Mouse (Mus musculus): ENCODE data around the gene Sec23b.
"Not testable (repeated sequence)": the region's sequence is repeated elsewhere in the genome, so short reads cannot be mapped to it uniquely, and the experiment has no call there.

Gene Sec23b

DNA sequence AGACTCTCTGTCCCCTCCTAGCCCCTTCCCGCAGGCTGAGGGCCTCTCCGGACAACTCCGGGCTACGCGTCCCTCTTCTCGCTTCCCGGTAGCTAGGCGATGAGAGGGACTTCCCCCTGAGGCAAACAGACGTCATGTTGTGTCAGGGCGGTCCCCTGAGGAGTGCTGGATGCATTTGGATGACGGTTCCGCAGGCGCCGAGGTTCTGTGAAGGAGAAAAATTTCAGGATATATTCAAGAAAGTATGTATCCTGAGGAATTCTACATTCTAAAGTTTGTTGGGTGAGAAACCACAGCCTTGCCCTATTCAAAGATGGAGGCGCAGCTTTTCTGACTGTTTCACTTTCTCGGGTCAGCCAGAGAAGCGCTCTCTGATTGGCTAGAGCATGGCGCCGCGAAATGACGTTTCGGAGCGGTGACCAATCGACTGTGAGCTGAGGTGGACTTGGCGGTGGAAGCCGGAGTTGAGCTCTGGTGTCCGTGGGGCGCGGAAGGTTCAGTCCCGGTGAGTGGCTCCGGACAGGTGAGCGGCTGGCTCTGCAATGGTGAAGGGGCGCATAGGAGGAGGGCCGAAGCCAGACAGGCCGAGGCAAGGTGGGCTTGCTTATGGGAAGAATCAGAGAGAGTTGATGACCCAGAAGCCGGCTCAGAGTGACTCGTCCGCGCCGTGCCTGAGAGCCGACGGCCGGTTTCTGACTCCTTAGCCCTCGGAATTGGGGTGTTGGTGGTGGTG lies at the start of gene Sec23b:
Gene Sec23b (plus strand): TSS at position 410 of the 733 bp plus-strand sequence.
- peak; percentile 99 for DNase-seq (ENCODE audit: low spot score)

GRCm38 (mm10) chr2:144514619-144515018 lies 41.4 kb upstream of the Sec23b start:
- no peak for DNase-seq (ENCODE audit: low spot score)

DNA sequence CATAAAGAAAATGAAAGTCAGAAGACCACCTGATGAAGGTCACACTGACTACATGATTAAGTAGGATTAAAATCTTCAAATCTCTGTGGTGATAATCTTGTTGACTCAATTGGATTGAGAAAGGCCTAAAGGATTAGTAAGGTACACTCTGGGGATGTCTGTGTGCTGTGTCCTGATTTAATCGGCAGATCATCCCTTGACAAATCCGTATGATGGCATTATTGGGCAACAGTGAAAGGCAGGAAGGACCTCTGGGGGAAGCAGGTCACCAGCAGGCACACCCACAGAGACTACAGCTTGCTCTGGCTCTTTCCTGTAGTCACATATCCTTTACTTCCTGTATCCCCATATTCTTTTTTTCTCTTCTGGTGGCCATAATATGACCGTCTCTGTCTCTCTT lies 36.3 kb upstream of the Sec23b start:
- DNase-seq (ENCODE audit: low spot score), result no peak

DNA sequence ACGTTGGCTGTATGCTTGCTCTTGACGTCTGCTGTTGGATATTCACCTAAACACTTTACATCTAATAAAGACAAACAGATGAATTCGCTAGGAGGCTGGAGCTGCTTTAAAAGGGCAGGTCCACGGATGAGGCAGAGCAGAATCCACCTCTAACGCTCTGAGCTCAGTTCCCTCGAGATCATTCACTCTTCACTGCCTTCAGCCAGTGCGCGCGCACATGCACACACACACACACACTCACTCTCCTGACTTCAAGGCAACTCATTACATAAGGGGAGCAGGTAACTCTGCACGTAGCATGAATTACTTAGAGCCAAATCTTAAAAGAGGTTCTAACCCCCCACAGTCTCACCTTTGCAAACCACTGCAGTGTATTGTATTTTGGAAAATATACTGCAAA lies 30.2 kb upstream of the Sec23b start:
- no peak for DNase-seq (ENCODE audit: low spot score)

DNA sequence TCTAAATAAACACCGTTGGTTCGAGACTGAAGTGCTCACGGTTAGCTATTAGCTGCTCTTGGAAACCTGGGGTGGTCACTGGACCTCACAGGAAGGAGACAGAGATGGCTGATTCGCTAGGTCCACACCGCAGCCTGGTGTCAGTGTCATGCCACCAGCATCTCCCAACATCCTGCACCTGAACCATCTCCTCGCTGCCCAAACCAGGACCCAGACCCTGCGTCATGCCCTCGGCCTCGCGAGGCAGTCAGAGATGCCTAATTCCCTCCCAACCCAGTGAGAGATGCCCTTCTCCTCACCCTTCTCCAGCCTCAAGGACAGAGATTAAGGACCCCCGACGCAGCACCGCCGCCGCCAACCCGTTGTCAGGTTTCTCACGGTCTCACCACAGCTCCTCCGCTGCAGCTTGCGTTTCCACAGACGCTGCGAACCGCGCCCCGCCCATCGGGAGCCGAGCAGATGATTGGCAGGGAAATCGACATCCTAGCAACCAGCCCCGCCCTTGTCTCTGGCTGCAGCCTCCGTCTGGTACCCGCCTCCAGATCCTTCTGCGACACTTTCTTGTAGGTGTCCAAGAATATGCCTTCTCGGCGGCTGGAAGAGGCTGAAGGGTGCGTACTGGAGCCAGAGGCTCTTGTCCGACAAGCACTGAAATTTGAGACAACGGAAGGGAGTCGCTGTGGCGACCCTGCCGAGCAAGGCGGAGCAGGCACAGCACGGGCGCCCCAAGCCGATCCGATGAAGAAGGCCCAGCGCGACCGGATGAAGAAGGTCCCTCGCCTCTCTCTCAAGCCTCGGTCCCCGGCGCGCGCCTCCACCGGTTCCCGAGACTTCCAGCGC lies 28.8 kb upstream of the Sec23b start, which contains the start of the genes Dzank1 and Polr3f:
Gene Dzank1 (minus strand): TSS at position 434 of the 840 bp plus-strand sequence.
Gene Polr3f (plus strand): TSS at position 738 of the 840 bp plus-strand sequence.
- peak; percentile 98 for DNase-seq (ENCODE audit: low spot score)

- no peak for DNase-seq (ENCODE audit: low spot score)
Measured at GRCm38 (mm10) chr2:144527821-144528174, 28.2 kb upstream of the Sec23b start.

DNA sequence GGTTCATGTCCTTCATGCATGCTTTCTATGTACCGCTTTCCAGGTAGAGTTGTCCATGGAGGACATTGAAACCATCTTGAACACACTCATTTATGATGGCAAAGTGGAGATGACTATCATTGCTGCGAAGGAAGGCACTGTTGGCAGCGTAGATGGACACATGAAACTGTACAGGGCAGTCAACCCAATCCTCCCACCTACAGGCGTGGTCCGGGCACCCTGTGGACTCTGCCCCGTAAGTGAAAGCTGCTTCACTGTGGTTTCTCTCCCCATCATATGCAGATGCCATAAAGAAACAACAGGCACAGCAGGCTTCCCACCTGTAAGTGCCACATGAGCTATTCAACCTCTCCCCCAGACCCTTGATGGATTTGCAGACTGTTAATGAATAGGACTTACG lies 18.9 kb upstream of the Sec23b start:
- no peak for DNase-seq (ENCODE audit: low spot score)

GRCm38 (mm10) chr2:144541246-144541645 lies 14.8 kb upstream of the Sec23b start:
- DNase-seq (ENCODE audit: low spot score), result peak; percentile 21

- DNase-seq (ENCODE audit: low spot score), result no peak
Measured at GRCm38 (mm10) chr2:144543670-144544069, 12.4 kb upstream of the Sec23b start.

GRCm38 (mm10) chr2:144544630-144545029 lies 11.4 kb upstream of the Sec23b start:
- no peak for DNase-seq (ENCODE audit: low spot score)

GRCm38 (mm10) chr2:144545061-144545460 lies 11.0 kb upstream of the Sec23b start:
- DNase-seq (ENCODE audit: low spot score), result no peak

GRCm38 (mm10) chr2:144545481-144545880 lies 10.5 kb upstream of the Sec23b start:
- DNase-seq (ENCODE audit: low spot score), result no peak

DNA sequence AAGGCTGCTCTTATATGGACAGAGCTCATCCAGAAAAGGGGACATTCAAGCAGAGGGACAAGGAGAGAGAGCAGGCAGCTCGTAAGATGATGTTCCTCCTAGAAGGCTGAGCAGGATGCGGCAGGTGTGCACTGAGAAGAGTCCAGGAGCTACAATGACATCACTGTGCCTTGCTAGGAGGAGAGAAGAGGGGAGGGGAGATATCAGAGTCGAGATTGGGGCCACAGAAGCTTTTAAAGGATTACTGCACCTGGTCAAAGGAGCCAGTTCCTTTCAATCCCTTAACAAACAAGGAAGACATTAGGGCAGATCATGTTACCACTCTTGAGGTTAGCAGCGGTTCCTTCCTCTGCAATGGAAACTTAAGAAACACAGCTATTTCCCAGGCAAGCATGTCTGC lies 8.5 kb upstream of the Sec23b start:
- DNase-seq (ENCODE audit: low spot score), result no peak

GRCm38 (mm10) chr2:144550529-144550928 lies 5.5 kb upstream of the Sec23b start, which contains the start of gene Rbbp9:
TSS of gene Rbbp9 (minus strand) at chr2:144550869.
- peak; percentile 92 for DNase-seq (ENCODE audit: low spot score)

- no peak for DNase-seq (ENCODE audit: low spot score)
Measured at GRCm38 (mm10) chr2:144553905-144554304, 2.1 kb upstream of the Sec23b start.

DNA sequence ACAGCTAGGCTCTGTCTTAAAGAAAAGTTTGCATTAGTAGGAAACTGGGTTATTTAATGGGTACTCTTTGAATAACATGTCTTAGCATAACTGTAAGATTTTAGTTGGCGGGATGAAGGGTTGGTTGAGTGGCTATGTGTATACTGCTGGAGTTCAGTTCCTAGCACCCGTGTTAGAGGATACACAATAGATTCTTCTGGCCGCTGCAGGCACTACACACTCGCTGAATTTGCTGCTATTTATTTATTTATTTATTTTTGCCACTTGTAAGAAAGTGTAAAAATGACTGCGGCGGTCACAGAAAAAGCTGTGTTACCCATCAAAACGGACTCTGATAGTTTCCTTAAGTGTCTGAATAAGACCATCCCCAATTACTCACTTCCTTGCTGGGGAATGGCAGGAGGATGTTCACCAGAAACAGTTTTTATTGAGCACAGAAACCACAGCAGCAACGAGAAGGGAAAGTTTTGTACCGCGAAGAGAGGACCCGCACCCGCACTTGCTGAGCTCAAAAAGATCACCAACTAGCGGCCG lies 676 bp upstream of the Sec23b start:
- DNase-seq (ENCODE audit: low spot score), result peak; percentile 22

DNA sequence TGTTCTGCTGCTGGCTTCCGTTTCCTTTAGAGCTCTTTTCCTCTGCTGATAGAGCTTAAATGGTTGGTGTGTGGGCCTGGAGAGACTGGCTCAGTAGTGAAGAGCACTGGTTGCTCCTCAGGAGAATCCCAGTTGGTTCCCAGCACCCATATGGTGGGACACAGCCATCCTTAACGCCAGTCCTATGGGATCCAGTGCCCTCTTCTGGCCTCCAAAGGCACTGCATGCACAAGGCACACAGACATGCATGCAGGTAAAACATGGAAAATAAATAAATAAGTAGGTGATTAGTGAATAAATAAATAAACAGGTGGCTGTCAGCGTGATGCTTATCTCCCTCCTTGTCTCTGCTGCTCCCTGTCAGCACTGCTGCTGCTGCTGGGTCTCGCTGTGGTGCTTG lies 32.7 kb downstream of the Sec23b start:
- no peak for DNase-seq (ENCODE audit: low spot score)

DNA sequence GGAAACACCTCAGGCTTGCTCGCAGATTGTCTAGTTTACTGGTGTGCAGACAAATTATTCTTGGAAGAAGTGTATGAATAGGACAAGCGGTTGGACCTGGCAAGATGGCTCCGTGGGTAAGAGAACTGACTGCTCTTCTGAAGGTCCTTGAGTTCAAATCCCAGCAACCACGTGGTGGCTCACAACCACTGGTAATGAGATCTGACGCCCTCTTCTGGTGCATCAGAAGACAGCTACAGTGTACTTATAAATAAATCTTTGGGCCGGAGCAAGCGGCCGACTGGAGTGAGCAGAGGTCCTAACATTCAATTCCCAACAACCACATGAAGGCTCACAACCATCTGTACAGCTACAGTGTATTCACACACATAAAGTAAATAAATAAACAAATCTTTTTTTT lies 37.0 kb downstream of the Sec23b start:
- DNase-seq (ENCODE audit: low spot score), result not testable (repeated sequence)

DNA sequence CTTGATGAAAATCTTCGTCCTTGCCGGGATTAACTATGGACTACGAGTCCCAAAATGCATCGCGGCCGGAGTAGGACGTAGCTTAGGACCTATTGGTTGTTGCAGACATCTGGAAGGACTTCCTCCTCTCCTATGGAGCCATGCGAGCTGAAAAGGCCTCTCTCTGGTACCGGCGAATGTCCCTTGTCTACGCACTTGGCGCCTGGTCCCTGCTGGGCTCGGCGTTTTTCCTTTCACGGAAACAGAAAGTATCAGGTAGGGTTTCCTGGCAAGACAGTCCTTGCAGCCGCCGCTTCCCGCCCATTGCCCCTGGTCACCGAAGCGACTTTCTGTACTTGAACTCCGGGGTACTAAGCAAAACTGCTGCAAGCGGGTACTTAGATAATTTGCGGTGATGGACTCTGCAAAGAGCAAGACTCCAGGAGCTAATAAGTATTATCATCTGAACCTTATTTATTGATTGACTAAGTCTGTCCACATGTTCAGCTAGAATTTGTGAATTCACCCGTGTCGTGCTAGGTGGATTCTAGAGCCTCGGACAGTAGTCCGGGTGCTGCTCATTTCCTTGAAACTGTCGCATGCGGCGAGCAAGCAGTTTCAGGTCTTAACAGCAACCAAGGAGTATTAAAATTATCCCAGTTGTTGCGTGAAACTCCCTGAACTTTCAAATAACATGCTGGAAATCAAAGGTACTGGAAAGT lies 38.1 kb downstream of the Sec23b start, which contains the start of gene Smim26:
Gene Smim26 (plus strand): TSS at position 104 of the 701 bp plus-strand sequence.
- peak; percentile 94 for DNase-seq (ENCODE audit: low spot score)

DNA sequence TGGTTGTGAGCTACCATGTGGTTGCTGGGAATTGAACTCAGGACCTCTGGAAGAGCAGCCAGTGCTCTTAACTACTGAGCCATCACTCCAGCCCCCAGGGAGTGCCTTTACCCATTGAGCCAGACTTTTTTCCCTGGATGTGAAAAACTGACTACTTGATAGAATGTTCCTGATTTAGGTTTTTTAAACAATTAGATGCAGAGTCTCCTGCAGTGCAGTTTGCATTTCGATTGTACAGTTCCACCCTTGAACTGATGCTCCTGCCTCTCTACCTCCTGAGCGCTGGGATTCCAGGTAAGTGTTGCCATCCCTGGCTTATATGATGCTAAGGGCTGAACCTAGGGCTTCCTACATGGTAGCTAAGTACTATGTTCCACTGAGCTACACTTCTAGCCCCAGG lies 42.0 kb downstream of the Sec23b start:
- DNase-seq (ENCODE audit: low spot score), result no peak

DNA sequence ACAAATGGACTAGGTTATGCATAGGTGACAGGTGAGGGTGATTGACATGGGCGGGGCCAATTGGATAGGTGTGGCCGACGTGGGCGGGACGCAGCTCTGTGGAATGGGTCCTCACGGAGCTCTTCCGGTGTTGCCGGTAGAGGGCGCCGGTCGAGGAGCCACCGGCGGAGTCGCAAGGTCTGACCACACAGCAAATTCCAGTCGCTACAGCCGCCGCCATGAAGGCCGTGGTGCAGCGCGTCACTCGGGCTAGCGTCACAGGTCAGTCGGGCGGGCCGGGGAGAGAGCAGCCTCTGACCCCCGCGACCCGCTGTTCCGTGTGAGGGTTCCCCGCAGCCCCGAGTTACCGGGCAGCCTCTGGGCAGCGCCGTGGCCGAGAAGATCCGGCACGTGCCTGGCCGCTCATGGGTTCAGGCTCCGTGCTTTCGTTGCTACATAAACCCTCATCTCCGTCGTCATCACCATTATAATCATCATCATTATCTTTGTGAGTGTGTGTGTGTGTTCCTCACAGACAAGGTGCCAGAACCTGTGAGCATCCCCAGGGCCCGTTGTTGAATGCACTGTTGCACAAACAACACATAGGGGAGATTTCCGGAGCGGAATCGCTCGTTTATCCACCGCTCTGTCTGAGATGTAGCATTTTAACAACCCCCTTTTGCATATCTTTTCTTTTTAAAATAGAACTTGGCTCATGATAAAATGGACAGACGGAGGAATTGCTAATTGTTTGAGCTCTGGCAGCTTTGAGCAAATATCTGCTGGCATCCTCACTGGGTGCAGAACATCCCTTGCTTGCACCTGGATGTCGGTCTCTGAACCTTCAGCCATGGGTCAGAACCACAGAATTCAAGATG lies 44.0 kb downstream of the Sec23b start, which contains the start of gene Dtd1:
Gene Dtd1 (plus strand): TSS at position 67 of the 857 bp plus-strand sequence.
- peak; percentile 88 for DNase-seq (ENCODE audit: low spot score)

Data from embryo, embryonic 10 days (tissue).